Mouse (Mus musculus) left cerebral cortex, postnatal 36 days (tissue): ENCODE measurements around the gene Fiz1. TPM values are rescaled to one million over a fixed set of nuclear protein-coding genes. Genes with fewer than 3 reads are reported as not detected.
A peak's percentile ranks its signal among the peaks of the same experiment; 100 is the strongest.
"Not testable (repeated sequence)": the region's sequence is repeated elsewhere in the genome, so short reads cannot be mapped to it uniquely, and the experiment has no call there.

ENCODE experiments used
- DNase-seq, 2 experiments: peaks; one replicate each; pipeline ENCODE4 v3.0.0; 2021 to 2022; ENCODE audit warnings: low spot score in 2 of 2, mixed read lengths in 1 of 2
- intact Hi-C: fragments of 180-260 bp; cut with DNase I; formaldehyde crosslinking; loops from one replicate; pipeline ENCODE4 v1.15.1; 2025
- total RNA-seq, 2 experiments: library from RNA; stranded (reverse); gene quantifications; 2 replicates each; pipeline ENCODE4 v1.2.3; 2021

The Fiz1 gene
- total RNA-seq, 2 experiments from 2014 or later, result 22.2 to 32.9 TPM

DNA sequence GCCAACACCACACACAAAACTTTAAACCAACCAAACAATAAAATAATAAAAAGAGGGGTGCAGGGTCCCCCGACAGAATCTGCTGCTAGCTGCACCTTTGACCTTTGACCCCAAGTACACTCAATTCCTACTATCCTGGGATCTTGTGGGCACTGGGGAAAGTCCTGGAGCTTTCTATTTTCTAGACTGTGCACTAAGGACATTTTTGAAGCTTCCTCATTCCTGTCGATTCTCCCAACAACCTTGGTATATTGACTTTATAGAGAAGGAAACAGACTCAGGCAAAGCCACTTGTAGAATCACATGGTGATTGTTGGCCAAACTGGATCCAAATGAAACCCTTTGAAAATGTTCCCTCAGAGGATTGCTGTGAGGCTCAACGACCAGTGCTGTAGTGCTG lies 1.6 kb upstream of the Fiz1 start:
- DNase-seq, result no peak
- intact Hi-C loops, result no loop called here

DNA sequence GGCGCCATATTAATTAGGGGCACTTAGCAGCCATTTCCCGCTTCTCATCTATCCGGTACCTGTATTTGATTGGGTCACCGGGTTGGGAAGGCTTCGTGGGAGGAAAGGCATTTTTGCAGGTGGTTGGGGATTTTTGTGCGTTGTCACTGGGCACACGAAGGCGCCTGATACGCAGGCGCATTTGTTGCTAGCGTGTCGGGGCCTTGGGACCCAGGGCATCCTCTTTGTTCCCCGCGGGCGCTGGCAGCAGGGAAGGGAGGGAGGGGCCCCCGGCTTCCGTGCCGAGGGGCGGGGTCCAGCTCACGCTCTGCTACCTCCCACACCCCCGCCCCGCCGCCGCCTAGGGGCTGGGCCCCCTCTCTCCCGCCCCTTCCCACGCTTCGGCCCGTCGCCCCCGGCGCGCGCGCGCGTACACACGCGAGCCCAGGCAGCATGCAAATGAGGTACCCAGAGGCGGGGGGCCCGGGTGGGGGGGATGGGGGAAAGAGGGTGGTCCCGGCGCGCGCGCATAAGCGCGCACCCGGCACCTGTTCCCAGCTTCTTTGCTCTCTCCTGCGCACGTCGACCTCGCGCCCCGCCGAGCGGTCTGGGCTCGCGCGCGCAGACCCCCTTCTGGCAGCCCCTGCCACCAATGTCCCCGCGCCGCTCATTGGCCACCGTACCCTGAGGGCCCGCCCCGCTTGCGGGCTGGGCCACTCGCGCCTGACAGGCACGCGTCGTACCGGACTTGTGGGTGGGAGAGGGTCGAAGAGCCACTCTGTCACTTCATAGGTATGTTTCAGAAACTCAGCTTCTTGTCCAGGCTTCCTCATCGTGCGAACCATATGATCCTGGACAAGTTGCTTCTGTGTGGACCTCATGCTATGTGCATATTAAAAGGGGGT lies 863 bp upstream of the Fiz1 start, which contains the start of gene Gm44973:
Gene Gm44973, plus strand, starts transcription at position 379 of the 884 bp plus-strand sequence.
- intact Hi-C loops, result no loop called here

DNA sequence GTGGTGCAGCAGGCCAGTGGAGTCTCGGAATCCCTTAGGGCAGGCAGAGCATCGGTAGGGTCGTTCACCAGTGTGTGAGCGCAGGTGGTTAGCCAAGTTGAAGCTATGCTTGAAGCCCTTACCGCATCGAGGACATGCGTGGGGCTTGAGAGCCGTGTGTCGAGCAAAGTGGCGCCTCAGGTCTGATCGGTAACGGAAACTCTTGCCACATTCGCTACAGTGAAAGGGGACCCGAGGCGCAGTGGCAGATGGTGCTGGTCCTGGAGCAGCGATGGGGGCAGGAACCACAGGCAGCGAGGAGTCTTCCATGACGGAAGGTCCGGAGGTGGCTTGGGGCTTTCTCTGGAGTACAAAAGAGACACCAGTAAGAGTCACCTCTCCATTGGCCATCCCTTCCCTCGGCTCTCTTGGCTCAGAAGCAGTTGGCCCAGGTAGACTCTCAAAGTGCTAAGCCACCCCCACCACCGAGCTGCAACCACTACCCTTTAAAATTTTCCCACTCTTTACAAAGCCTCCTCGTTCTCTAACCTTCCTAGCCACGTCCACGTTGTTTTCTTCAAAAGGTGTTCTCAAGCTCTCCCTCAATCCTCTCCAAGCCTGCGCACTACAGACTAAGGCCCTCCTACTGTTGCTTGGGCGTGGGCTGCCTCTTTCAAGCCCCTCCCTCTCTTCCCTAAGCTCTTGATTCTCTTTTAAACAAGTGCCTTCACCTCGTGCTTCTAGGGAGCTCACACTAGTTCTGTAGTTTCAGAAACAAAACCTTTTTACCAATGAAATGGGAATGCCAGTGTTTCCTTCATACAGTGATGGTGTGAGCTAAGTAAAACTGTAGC lies 1.6 kb downstream of the Fiz1 start:
- DNase-seq, result no peak
- intact Hi-C loops, result no loop called here

More for the DNA sequence above, 863 bp upstream of the Fiz1 start, which contains the start of gene Gm44973:
- peak; percentile 90 to 91 for DNase-seq

DNA sequence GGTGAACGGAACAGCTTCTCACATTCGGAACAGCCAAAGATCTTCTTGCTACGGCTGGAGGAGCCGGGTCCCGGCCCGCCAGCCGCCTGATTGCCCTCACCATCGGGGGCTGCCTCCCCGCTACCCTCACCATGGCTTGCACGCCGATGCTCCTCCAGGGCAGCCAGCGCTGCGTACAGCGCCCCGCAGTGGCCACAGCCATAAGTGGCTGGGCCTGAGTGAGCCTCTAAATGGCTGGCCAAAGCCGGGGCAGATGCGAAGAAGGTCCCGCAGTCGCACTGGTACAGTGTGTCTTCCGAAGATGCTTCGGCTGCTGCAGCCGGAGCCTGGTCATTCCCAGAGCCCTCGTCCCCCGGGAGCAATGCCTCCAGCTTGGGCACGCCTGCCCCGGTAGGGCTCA lies 6.3 kb downstream of the Fiz1 start:
- no peak for DNase-seq
- intact Hi-C loops, result no loop called here

DNA sequence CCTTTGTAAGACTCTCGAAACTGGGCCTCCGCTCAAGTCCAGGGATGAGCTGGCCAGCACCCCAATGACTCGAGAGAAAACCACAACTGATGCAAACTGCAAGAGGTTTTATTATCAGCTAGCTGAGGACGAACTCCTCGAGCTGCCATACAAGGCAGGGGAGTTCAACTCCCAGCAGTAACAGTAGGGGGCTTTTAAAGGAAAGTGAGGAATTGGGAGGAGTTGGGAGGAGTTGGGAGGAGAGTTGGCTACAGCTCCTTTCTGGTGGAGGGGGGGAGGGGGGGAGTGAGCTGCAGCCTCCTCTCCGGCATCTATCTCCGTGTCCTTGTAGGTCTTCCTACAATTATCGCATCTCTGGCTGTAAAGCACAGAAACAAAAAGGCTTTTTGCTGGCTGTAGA lies 11.6 kb downstream of the Fiz1 start:
- intact Hi-C loops, DNase-seq: not testable (repeated sequence)

DNA sequence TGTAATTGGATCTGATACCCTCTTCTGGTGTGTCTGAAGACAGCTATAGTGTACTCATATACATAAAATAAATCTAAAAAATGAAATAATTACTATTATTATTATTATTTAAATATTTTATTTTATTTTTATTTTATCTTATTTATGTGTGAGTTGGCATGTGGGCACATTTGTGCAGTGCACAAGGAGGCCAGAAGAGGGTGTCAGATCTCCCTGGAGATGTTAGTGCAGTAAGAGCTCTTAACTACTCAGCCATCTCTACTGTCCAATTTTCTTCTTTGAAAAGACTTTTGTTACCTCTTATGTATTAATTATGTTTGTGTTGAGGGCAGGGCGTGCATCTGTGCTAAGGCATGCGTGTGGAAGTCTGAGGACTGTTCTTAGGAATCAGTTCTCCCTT lies 14.6 kb downstream of the Fiz1 start:
- intact Hi-C loops, result loop anchor here (5.0 kb wide), 1 partner anchor 58 kb away; no protein-coding TSS in a partner anchor
- DNase-seq, result no peak

DNA sequence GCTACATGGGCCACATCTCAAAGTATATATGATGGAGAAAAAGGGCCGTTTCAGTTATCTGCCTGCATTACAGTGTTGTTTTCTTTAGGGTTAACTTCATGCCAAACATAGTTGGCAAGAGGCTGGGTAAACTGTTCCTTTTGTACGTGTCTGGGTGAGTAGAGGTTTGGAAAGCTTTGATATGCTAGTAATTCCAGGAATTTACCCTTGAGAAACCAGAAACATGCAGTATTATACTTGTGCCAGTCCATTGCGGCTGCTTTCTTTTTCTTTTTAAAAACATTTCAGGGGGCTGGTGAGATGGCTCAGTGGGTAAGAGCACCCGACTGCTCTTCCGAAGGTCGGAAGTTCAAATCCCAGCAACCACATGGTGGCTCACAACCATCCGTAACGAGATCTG lies 17.6 kb downstream of the Fiz1 start:
- DNase-seq, result no peak
- intact Hi-C loops, result loop anchor here (1.0 to 5.0 kb wide), 2 partner anchors 17 to 55 kb away; partner anchors contain the start of genes Fiz1 and Zfp524

DNA sequence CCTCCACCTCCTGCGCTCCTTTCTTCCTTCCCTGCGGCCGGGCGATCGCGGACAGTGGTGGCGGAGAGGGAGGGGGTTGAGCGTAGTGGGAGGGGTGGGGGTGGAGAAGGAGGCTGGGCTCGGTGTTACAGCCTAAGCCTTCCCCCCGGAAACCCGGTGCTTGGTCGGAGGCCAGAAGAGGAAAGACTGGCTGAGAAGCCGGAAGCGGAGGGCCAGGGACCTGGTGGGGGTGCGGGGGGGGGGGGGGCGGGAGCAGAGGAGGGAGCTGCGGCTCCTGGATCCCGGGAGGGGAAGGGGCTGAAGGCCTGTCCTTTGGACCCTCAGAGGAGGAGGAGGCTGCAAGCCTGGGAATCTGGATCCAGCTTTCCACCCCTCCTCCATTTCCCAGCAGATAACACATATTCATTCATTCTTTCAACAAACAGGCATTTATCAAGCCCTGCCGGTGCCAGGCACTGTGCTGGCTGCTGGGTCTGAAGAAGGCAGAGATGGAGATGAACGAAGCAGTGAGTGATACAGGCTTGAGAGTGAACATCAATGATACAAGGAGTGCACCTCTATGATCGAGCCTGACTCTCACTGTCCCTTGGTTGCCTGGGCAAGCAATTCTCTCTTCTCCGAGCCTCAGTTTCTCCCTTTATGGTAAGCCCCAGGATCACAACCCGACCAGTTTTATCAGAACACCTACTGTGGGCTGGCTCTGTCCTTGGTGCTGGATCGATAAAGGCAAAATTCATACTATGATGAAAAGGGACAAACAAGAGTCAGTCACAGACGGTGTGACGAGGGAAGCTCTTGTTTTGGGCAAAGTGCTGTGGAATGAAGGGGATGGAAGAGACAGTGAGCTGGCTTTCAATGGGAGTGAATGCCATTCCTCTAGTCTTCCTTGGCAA lies 18.2 kb downstream of the Fiz1 start, which contains the start of gene Zfp579:
Gene Zfp579, minus strand, starts transcription at position 156 of the 893 bp plus-strand sequence.
- DNase-seq, result peak; percentile 92
- intact Hi-C loops, result loop anchor here (1.0 to 5.0 kb wide), 2 partner anchors 18 to 54 kb away; partner anchors contain the start of genes Fiz1 and Zfp524

DNA sequence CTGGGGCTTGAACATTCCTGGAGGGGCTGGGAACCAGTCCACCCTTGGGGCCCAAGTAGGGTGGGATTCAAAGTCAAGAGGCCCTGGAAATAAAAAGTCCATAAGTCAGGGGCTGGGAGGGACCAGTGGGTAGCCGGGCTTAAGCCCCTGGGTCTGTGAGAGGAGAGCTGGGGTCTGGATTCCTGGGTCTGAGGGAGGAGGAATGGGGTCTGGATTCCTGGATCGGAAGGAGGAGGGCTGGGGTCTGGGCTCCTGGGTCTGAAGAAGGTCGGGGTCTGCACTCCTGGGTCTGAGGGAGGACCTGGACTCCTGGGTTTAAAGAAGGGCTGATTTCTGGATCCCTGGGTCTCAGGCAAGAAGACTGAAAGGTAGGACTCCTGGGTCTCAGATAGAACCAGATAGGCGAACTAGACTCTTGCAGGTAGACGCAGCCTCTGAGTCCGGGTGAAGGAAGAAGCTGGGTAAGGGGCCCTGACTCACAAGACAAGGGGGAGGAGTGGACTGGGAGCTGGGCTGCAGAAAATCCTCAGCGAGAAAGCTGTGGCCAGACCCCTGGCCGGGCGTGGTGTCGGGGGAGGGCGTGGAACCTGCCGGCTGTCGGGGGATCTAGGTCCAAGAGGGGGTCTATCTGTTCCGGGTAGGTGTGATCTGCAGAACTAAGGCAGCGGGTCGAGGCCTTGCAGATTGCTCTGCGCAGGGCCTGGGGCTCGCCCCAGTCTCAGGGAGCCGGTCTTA lies 19.1 kb downstream of the Fiz1 start:
- DNase-seq, result no peak
- intact Hi-C loops, result loop anchor here (1.0 to 5.0 kb wide), 2 partner anchors 19 to 53 kb away; partner anchors contain the start of genes Fiz1 and Zfp524

DNA sequence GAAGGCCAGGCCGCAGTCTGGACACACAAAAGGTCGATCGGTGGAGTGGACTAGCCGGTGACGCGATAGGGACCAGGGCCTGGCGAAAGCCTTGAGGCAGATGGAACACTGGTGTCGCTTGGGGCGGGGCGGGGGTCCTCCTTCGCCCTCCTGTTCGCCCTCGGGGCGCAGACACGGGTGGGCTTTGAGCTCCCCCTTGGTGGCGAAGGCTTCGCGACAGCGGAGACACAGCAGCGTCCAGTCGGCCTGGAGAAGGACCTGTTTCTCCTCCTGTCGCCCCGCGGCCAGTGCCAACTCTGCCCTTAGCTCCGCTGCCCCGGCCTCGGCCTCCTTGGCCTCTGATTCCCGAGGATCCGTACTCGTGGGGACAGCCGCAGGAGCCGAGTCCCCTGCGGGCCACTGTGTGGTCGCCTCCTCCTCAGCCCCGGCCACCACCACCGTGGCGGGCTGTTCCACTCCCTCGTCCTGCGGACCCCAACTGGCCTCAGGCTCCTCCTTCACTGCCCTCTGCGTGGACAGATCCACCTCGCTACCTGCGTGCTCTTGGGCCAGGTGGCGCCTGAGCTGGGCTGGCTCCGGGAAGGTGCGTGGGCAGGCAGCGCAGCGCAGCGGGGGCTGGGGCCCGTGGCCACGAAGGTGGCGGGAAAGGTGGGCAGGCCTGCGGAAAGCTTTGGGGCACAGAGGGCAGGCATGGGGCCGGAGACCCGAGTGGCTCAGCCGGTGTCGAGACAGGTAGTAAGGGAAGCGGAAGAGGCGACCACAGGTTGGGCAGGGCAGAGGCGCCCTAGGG lies 20.3 kb downstream of the Fiz1 start:
- no peak for DNase-seq
- intact Hi-C loops, result no loop called here

DNA sequence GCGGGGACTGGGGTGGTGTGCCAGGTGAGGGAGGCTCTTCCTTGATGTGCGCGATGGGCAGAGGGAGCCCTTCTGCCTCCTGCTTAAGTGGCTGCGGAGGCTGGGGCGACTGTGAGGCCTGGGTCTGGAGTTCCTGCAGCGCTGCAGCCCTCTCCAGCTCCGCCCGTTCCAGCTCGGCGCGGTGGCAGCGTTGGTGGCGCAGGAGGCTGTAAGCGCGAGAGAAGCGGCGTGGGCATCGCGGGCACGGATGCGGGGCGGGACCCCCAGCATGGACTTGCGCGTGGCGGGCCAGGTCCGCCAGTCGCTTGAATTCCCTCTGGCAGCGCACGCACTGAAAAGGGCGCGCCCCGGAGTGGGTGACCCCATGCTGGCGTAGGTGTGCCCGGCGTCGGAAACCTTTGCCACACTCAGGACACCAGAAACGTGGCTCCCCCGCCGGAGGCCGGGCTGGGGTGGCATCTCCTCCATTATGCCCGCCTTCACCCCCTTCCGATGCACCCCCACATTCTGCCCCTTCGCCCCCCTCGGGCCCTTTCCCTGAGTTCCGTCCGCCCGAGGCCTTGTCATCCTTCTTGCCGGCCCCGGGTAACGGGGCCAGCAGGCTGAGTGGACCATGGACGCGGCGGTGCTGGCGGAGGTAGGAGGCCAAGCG lies 21.0 kb downstream of the Fiz1 start:
- DNase-seq, result no peak
- intact Hi-C loops, result no loop called here

DNA sequence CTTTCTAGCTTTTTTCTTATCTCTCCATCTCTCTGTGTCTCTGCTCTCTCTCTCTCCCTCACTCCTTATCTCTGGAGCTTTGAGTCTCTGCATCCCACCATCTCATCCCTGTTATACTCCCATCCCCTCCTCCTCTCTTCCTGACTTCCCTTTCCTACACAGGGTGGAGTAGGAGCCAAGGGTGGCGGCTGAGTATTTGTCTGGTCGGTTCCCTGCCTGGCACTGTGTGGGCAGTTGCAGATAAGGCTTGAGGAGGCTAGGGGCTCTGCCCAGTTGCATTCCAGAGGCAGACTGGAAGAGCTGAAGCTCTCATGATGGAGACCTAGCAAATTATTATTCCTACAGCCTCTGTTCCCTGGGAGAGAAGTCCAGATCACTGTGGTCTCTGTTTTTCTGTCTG lies 26.2 kb downstream of the Fiz1 start:
- intact Hi-C loops, result no loop called here
- no peak for DNase-seq

DNA sequence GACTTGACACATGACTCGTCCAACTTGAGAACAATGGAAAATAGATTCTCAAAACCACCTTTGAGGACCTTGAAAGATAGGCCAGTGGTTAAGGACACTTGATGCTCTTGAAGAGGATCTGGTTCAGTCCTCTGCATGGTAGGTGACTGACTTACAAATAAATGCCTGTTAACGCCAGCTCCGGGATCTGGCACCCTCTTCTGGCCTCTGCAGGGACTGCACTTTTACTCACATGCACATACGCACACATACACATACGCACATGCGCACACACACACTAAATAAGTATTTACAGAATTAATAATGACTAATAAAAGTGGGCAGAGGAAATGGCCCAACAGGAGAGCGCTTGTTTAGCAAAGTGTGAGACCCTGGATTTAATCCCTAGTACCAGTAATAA lies 37.7 kb downstream of the Fiz1 start:
- no peak for DNase-seq
- intact Hi-C loops, result no loop called here

DNA sequence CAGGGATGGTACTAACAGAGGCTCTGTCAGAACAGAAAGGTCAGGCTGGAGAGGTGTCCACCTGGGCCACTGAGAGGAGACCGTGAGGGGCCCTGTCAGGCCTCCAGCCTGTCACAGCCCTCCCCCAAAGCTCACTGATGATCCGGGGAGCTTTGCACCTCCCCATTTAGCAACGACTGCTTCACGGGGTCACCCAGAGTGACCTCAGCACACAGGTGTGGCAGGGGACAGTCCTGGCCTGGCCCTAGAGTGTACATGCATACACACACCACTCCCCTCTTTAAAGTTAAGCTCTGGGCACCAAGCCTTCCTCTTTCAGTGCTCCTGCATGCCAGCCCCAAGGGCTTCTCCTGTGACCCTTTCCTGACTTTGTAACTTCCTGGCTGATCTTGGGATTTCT lies 39.0 kb downstream of the Fiz1 start:
- intact Hi-C loops, result no loop called here
- no peak for DNase-seq

DNA sequence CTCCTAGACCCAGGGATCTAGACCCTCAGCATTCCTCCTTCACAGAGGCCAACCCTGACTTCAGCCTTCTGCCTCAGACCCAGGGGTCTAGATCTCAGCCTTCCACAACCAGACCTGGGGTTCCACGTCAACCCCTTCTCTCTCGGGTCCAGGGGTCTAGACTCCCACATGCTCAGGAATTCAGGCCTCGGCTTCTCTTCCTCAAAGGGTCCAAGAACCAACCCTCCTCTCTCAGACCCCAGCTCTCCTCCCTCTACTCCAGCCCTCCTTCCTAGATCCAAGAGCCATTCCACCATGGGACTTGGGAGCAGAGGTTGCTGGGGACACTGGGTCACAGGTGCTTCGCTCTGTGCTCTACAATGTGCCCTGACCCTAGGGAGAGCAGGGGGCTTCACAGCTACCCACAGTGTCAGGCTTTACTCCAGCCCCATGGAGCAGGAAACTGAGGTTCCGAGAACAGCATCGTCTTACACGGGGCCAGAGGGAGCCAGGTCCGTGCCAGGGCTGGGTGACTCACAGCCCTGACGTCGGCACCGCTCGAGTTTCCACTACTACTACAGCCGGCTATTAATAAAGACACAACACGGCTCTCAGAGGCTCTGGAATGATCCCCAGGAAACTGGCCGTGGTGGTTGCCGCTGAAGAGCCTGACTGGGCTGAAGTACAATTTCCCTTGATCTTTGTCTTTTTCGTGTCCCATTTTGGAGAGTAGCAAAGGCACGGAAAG lies 42.0 kb downstream of the Fiz1 start:
- intact Hi-C loops, result no loop called here
- DNase-seq, result no peak

DNA sequence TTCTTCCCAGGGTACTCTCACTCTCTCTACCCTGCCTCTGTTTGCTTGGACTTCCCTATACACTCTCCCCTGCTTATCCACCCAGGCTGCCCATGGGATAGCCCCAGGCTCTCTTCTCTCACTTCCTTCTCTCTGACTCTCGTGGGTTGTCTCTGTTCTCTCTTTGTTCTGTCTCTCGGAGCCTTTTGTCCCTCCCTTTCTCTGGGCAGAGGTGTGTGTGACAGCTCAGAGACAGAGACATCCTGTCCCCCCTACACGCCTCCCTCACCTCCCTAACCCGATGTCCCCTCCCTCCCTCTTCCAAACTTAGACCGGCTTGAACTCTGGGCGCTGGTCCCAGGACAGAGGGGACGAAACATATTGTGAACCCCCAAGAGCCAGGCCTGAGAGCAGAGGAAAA lies 42.8 kb downstream of the Fiz1 start:
- intact Hi-C loops, result no loop called here
- no peak for DNase-seq

DNA sequence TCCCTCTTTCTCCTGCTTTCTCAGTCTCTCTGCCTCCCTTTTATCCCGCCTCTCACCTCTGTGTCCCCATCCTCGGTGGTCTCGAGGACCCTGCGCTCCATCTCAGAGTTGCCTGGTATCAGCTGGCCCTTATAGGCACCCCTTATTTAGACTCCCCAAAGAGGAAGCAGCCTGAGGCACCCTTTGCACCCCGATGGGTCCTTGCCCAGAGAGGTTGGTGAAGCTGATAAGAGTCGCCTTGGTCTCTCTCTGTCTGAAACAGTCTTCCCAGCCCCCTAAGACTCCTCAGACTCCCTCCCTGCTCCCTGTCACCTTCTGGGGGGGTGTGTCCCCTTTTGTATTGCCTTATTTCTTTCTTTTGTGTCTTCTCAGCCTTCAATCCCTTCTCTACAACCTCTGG lies 43.4 kb downstream of the Fiz1 start, which contains the start of gene Sbk3:
Gene Sbk3, minus strand, starts transcription at position 101 of the 400 bp plus-strand sequence.
- DNase-seq, result no peak
- intact Hi-C loops, result no loop called here
